Mouse (Mus musculus) hindlimb bud, embryonic 11.5 days (tissue): ENCODE measurements around the gene Ccin.

Source experiments
- DNase-seq: peaks from one replicate; pipeline ENCODE4 v3.0.0-alpha.2; 2012; ENCODE audit warnings: low read depth, low spot score; ENCODE audit errors: extremely low spot score

Gene Ccin

GRCm38 (mm10) chr4:43973526-43973981 is 9.7 kb upstream of the Ccin start:
- no peak for DNase-seq

- DNase-seq: no peak
These were observed 8.2 kb upstream of the Ccin start for GRCm38 (mm10) chr4:43974914-43975616.

DNA sequence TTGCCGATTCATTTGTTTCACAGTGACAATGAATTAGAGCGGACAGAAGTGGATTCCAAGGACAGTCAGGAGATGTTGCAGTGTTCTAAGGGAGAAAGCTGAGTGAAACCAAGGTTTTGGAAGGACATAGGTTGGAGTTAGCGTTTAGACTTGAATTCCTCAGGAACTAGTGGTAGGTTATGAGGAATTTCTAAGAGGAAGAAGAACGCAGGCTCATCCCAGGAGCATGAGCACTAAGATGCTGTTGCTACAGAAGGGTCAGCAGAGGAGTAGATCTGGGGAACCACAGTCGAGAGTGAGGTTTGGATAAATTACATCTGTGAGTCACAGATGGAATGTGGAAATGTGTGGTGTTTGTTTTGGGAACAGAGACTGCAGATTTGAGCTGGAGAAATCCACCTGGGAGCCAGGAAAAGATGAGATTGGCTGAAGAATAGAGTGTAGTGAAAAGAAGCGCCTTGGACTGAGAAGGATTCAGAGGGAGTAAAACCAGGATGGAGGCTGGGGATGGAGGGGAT is 7.0 kb upstream of the Ccin start:
- no peak for DNase-seq

DNA sequence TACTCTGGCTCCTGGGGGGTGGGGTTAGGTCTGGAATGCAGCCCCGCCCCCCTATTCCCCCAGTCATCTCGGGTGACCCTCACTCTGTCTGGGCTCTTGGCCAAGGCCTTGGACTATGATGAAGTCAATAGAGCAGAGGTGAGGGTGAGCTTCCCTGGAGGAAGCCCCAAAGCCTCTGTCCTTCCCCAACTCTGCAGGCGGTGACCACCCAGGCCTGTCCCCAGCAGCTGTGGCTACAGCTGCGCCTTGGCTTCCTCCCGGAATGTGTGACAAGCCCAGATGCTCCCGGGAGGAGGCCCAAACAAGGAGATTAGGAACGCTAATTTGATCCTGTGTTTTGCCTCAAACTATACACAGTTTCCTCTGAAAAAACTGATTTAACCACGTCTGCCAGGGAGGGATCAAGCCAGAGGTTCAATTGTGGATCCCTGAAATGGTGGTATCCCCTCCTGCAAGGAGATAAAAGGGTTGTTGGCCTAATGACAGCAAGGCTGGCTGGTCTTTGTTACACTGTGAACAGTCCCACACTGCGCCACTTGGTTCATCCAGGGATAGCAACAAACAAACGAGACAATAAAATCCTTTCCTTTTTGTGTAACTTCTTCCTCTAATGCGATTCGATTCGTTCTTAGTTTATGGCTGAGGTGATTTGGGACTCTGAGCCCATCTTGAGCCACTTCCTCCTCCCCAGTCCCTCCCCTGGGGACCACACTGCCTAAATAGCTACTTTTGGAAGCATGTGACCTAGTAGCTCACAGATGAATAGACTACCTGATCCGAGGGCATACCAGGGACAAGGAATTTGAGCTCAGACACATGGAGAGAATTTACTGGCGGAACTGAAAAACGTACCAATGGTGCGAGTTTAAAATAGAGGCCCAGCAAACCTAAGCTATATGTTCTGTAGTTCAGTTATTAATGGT is 4.5 kb upstream of the Ccin start:
- DNase-seq: no peak

DNA sequence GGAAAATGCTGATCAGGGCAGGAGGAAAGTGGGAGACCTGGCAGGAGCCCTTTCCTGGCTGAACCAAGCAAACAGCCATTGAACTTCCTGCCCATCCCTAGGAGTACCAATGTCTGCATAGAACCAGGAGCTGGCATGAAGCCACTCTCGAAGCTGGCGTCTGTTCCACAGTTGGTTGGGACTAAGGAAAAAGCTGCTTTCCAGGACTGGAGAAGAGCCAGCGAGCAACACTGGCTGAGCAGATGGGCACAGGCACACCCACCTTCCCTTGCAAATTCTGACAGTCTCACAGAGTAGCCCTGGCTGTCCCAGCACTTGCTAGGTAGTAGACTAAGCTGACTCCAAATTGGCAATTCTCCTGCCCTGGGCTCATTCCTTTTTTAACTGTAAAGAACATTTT is 3.5 kb upstream of the Ccin start:
- DNase-seq: no peak

GRCm38 (mm10) chr4:43980236-43980635 is 3.0 kb upstream of the Ccin start:
- no peak for DNase-seq

DNA sequence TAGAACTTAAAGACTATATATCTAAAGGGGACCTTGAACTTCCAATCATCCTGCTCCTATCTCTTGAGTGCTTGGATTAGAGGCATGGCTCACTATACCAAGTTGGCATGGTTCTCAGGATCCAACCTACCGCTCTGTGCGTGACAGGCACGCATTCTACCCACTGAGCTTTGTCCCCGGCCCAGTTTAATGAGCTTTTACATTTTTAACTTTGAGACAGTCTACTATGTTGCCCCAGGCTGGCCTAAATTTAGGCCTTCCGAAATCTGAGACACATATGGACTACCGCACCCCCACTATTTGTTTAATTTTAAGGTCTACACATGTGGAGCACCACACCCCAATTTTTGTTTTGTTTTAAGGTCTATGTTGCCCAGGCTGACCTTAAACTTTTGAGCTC is 2.4 kb upstream of the Ccin start:
- no peak for DNase-seq

- no peak for DNase-seq
These were observed 2.0 kb upstream of the Ccin start for GRCm38 (mm10) chr4:43981251-43981650.

GRCm38 (mm10) chr4:43982053-43982732 is 1.1 kb upstream of the Ccin start:
- peak; percentile 73 for DNase-seq

DNA sequence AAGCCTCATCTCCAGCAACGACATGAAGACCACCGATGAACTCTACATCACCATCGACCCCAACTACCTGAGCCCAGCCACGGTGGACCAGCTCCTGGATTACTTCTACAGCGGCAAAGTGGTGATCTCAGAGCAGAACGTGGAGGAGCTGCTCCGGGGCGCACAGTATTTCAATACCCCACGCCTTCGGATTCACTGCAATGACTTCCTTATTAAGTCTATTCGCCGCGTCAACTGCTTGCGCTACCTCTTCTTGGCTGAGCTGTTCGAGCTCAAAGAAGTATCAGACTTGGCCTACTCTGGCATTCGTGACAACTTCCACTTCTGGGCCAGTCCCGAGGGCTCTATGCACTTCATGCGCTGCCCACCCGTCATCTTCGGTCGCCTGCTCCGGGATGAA is 473 bp downstream of the Ccin start:
- no peak for DNase-seq

DNA sequence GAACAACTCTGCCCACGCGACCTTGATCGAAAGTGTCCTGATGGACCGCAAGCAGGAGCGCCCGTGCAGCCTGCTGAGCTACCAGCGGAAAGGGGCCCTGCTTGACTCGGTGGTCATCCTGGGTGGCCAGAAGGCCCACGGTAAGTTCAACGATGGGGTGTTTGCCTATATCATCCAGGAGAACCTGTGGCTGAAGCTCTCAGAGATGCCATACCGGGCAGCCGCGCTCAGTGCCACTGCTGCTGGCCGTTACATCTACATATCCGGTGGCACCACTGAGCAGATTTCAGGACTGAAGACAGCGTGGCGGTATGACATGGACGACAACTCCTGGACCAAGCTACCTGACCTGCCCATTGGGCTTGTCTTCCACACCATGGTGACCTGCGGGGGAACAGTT is 1.0 kb downstream of the Ccin start:
- DNase-seq: no peak

GRCm38 (mm10) chr4:43988976-43989375 is 5.7 kb downstream of the Ccin start:
- no peak for DNase-seq

GRCm38 (mm10) chr4:43993072-43993471 is 9.8 kb downstream of the Ccin start:
- DNase-seq: no peak

- DNase-seq: no peak
These were observed 11.1 kb downstream of the Ccin start for GRCm38 (mm10) chr4:43994342-43994741.

GRCm38 (mm10) chr4:44003622-44004021 is 20.3 kb downstream of the Ccin start:
- no peak for DNase-seq

DNA sequence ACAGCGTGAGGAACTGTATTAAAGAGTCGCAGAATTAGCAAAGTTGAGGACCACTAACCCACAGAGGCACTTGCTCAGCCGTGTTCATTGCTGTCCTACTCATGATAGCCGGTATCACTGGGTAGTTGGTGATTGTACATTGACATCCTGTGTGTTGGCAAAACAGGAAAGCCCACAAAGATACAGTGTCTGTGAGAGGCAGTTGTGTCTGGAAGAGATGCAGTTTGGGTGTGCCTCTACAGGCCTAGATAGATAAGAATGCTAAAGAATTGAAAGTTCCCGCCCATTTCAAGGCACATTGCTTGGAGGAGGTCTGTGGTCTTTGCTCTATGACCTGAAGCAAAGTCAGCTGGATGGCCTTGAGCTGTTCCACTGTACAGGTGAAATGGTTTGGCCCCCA is 20.8 kb downstream of the Ccin start, which contains the start of gene Clta:
Clta (plus strand) TSS at position 327 of the 400 bp plus-strand sequence.
- no peak for DNase-seq

DNA sequence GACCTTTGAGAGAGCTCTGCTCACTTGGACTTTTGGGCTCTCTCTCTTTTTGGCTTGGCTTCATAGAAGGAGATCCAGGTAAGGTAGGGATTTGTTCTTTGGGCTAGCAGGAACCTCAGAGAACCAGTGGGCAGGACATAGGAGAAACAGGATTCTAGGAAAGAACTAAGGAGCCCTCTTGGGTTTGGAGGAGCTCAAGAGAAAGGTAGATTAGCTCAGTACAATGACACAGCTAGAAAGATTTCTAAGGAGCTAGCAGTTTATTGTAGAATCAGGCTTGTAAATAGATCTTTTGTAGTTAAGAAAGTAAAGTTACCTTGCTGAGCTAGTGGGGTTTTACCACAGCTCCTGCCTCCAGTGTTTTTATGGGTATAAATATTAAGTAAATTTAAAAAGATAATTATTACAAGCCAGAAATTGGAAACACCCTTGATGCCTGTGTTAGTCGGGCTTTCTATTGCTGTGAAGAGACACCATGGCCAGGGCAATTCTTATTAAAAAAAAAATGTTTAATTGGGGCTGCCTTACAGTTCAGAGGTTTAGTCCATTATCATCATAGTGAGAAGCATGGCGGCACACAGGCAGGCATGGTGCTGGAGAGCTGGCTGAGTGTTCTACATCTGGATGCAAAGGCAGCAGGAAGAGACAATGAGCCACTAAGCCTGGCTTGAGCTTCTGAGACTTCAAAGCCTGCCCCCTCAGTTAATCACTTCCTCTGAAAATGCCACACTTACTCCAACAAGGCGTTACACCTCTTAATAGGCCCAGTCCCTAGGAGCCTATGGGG is 21.5 kb downstream of the Ccin start:
- no peak for DNase-seq

GRCm38 (mm10) chr4:44010176-44010575 is 26.9 kb downstream of the Ccin start:
- no peak for DNase-seq

GRCm38 (mm10) chr4:44010893-44011292 is 27.6 kb downstream of the Ccin start:
- DNase-seq: no peak

DNA sequence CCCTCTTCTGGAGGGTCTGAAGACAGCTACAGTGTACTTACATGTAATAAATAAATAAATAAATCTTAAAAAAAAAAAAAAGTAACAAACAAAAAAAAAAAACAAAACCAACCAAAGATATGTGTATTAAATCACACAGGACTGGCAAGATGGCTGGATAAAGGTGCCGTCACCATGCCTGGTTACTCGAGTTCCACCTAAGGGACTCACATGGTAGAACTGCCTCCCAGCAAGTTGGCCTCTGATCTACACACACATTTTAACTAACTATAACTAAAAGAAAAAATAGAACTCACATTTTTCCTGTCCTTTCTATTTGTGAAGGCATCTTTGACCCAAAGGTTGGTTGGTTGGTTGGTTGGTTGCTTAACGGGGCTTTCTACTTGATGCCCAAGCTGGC is 28.5 kb downstream of the Ccin start:
- no peak for DNase-seq
